Mouse (Mus musculus) skeletal muscle tissue, adult 2 months (tissue): ENCODE results near the gene Fbxo47.

Source experiments
- DNase-seq: peaks from one replicate; pipeline ENCODE4 v3.0.0-alpha.2; 2012; ENCODE audit warnings: low read depth, low spot score

The Fbxo47 gene

DNA sequence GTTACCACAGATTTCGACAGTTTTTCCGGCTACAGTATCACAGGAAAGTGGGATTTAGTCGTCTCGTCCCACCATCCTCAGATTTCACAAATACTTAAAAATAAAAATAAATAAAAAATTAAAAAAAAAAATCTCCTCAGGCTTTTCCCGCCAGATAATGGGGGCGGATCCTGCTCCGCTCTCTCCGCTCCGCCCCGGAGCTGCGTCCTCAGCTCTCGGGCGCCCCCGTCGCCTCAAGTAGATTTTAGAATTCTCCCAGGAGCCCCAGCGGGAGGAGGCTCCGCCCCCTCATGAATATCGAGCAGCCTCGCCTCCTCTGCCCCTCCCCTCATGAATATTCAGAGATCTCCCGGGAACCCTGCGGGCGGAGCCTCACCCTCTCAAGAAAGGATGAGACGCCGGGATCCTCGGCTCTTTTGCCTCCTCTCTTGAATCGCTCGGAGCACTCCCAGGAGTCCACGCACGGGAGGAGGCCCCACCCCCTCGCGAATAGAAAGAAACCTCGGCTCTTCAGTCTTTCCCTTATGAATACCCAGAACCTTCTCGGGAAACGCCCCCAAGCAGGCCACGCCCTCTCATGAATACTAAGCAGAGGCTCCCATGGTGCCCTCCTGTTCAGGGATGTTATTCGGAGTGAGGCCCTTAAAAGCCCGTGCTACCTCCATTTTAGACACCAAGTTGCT is at the start of gene Fbxo47:
Fbxo47 (minus strand) TSS at position 237 of the 683 bp plus-strand sequence.
- DNase-seq, result peak; percentile 94

DNA sequence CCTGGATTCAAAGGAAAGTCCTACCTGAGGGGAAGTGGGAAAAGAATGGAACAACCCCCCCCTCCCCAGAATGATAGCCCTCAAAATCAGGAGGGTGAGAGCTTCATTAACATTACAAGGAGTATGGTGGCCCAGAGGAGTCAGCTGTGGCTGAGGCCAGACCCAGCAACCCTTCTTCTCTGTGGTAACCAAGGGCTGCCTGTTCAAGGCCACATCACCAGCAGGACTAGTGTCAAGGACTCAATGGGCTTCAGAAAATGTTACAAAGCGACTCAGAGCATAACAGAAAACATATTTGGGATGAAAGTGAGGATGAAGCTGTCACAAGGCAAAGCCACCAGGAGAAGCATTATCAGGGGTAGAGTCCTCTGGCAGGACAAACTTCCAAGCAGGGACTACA is 49.6 kb upstream of the Fbxo47 start:
- DNase-seq, result no peak

DNA sequence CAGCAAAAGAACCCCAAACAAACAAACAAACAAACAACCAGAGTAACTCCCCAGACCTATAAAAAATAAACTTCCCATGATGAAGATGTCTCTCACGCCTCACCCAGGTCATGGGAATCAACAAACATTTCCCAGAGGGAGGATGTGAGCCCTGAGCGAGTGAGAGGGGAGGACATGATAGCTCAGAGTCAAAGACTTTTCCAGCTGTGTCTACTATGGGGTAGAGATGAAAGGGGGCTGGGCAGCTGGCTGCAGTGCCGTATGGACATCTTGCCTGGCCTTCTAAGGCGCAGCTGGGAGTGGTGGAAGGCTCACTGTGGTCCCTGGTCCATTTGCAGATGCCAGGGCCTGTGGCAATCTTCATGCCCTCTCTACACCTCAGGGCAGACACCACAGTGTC is 45.0 kb upstream of the Fbxo47 start:
- DNase-seq, result peak; percentile 14

DNA sequence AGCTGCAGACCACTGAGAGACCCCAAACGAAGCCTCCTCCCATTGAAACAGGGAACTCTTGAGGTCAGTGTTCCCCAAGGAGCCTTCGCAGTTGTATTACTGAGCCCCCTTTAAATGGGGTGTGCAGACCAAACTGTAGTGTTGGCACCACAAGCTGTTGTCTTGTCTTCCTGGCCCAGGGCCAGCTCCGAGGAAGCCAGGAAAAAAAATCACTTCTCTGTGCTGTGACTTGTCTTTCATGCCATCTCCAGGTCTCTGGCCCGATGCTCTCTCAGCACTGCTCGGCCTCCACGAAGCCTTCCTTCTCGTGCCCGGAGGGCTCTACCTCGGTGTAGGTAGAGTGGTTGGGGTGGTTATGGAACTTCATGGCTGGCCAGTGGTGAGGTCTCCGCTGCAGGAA is 40.3 kb upstream of the Fbxo47 start:
- no peak for DNase-seq

DNA sequence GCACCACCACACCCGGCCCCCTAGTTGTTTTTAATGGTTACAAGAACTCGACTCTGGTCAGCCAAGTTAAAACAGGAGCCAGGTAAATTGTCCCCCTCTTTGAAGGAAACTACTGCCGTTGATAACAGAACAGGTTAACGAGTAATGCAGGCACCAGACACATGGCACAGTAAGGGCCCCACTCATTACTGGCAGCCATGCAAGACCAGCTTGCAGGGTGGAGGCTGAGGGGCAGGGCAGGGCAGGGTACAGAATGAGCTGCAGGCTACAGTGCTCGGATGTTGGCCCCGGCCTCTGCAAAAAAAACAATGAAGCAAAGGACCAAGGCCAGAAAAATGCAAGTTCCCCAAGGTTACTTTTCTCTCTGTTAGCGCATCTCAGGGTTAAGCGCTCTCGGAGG is 39.7 kb upstream of the Fbxo47 start:
- no peak for DNase-seq

DNA sequence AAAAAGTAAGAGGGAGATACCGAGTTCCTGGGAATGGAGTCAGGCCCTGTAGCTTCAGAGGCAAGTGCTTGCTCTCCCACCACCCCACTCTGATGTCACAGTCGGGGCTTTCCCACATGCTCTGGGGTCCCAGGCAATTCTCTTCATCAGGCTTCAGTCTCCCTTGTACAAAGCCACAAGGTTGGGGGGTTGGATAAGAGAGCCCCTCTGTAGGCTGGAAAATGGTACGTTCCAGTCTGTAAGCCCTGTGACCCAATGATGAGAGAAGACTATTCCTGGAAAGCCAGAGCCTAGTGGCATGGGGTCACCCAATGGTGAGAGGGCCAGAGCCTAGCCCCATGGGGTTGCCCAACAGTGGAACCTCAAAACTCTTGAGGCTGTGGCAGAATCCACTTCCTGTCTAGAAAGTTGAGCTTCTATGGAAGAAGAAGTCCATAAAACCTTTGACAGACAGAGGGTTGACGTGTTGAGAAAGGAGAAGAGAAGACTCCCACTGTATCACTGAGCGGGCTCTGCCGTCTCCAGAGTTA is 32.1 kb upstream of the Fbxo47 start:
- no peak for DNase-seq

DNA sequence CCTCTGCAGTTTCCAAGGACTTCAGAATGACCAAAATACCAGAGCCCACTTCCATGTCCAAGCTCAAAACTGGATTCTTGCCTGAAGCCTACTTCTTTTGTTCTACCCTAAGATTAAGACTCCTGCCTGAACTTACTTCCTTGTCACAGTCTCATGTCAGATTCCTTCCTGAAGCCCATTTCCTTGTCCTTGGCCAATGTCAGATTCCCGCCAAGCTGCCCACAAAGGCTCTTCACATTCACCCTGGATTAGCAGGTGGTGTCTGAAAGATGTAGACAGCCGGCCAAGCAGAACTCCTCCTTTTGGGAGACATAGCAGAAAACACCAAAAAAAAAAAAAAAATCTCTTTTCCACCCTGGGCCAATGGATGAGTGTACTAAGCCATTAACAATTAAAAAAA is 31.5 kb upstream of the Fbxo47 start:
- no peak for DNase-seq

DNA sequence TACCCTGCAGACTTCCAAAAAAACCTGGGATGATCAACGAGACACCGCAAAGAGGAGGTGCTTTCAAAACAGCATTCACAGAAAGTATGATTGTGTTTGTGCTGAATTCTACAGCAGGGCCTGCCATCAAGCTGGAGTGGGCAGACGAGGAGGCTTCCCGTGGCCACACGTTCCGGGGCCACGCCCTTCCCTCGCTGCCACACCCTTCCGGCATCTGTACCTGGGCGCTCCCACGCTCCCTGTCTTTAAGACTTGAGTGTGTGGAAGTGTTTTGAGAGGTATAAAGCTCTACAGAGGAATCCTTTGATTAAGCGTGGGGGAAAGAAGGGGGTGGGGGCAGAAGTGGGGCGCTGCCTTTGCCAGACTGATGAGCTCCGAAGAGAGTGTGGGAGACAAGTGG is 29.2 kb upstream of the Fbxo47 start:
- no peak for DNase-seq

DNA sequence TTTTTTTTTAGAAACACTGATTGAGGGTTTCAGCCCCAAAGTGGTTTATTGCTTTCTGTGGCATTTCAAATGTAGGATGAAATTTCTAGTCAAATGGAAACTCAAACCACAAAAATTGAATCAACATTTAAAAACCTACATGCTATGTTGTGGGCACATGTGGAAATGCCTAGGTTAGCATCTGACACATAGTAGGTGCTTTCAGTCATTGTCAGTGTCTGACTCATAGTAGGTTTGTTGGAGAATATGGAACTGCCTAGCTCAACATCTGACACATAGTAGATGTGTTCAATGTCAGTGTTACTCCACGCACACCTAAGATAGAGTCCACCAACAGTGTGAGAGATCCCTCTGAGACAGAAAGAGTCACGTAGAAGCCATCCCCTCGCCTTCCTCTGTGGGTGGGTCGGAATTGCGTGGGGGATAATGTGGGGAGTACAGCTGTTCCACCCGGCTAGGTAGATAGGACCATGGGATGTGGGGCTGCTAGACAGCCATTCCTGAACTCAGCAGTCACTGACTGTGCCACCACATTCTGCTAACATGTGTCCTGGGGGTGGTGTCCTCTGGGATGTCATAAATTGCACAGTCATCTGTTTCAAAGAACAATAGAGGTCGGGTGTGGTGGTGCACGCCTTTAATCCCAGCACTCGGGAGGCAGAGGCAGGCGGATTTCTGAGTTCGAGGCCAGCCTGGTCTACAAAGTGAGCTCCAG is 24.8 kb upstream of the Fbxo47 start:
- DNase-seq, result no peak

DNA sequence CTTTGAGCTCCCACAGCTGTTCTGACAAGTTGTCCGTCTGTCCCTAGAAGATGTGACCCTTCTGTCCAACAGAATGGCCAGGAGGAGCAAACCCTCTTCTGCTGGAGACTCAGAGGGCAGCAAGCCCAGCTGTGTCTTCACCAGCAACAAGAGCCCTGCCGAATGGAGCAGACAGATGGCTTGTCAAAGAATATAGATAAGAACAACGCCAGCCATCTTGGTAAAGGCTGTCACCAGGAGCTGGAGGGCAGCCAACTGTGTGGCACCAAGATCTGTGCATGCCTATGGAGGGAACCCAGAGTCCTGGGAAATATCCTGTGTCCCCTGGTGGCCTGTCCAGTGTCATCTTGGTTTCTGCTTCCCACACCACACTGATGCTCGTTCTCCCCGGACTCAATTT is 24.0 kb upstream of the Fbxo47 start:
- no peak for DNase-seq

DNA sequence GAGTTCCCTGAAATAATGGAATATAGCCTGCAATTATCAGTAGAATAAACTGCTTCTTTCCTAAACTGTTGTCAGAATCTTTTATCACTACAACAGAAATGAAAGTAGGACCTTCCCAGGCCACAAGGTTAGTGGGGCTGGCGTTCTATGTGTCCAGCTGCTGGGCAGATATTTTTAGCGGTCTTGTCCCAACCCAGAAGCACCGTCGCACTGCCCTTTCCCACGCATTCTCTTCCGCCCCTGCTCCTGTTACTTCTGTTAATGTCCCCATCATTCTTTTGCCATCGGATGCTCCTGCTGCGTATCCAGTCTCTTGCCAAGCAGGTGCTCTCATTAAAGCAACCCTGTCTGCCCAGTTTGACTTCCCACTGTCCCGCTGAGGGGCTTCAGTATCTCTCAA is 23.0 kb upstream of the Fbxo47 start:
- DNase-seq, result no peak

DNA sequence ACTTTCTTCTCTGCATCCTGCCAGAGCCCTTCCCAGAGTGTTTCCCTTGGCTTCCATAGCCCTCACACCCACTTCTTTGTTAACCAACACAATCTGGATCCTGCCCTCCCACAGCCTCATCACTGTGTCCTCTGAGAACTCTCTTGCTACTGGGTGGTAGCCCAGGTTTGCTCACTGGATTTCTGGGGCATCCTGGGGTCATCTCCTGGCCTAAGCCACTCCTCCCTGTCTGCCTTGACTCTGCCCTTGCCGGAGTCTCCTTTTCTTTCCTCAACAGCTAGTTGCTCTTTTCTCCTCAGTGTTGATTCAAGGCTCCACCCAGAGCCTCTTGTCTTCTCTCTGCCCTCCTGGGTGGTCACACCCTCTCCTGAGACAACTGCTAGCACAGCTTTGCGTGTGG is 22.0 kb upstream of the Fbxo47 start:
- DNase-seq, result no peak

DNA sequence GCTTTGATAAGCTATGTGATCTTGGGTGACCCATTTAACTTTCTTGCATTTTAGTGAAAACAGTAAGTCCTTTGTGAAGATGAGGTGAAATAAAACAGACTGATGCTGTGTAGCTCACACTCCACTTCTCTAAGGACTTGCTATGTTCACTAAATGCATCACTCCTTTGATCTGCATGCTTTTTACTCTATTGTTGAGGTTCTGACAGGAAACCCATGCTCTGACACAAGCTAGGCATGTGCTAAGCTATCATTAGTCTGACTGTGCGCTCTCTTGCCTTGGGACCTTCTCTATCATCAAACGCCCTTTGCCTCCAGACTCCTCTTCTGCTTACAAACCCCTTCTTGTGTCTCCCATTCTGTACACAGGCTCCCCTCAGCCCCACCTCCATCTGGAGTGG is 21.6 kb upstream of the Fbxo47 start:
- DNase-seq, result no peak

DNA sequence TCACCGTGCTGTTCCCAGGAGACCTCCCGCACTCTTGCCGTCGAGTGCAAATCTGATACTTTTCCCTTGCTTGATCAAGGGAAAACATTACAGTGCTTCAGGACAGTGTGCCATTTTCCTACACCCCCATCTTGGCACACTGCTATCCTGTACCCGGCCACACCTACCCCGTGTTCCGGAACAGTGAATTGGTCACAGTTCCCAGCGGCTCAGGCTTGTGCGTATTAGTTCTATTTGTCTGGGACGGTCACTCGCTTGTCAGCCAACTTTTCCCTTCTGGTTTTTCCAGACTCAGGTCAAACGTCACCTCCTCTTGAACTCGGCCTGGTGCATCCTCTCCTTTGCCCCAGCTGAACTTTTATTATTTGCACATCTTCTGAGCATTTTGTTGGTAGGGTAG is 20.8 kb upstream of the Fbxo47 start:
- peak; percentile 22 for DNase-seq

DNA sequence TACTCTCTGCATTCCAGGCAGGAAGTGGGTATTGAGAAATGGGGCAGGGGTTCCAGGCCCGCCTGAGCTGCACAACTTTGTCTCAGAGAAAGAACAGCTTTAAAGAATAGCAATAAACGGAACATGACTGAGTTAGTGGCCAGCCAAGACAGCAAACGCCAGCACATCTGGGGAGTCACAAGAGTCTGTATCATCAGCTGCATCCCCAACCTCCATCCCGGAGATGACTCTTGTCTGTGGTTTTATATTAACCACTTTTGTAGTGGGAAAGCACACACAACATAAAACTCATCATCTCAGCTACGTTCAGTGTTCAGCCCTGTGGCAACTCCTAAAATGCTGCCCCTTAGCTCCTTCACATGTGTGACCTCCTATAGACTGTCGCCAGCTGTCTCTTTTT is 17.9 kb upstream of the Fbxo47 start:
- DNase-seq, result no peak

DNA sequence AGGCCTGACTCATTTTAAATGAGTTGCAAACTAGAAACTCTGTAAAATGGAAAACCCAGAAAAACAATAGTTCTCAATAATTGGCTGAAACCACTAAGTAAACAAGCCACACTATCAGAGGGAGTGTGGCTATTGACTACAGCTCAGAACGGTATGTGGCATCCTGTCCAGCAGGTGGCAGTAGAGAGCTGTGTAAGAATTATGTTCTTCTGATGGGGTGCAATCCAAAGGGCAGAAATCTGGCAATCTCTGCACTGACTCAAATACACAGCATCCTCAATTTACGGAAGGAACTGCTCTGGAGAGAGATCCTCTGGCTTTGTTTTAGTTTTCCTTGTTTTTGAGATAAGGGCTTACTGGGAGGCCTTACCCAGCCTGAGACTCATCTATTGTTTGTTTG is 15.9 kb upstream of the Fbxo47 start:
- peak; percentile 88 for DNase-seq

DNA sequence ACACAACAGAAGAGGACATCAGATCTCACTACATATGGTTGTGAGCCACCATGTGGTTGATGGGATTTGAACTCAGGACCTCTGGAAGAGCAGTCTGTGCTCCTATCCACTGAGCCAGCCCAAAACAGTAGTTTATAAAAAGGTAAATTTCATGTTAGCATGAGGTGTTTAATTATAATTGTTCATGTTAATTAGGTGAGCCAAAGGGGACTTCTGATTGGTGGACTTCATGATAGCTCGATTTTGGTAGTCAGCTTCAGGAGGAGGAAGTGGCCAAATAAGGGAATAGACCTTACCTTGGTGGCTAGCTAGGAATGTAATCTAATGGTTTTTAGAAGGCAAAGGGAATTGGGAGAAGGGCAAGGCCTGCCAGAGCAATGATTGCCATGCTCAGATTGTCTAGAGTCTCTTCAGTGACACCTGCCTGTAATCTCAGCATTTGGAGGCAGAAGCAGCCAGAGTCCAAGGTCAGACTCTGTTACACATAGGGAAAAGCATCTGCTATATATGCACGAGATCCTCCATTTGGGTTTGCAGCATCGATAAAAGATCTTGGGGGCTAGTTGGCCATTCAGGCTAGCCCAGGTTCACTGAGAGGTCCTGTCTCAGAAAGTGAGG is 13.7 kb upstream of the Fbxo47 start:
- DNase-seq, result no peak

DNA sequence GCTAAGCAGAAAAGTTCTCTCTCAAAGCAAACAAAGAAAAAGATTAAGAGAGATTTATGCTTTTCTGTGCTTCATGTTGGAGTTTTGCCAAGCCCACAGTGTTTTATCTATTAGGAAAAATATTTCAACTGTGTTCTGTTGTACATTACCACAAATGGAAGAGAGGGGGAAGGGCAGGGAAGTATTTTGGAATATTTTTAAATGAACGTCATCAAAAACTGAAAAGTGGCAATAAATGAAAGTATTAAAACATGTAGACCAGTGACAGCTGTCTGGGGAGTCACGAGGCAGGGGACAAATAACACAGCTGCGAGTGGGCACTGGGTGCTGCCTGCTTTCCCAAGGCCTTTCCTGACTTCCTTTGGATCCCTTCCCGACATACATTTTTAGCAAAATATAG is 12.7 kb upstream of the Fbxo47 start:
- no peak for DNase-seq

DNA sequence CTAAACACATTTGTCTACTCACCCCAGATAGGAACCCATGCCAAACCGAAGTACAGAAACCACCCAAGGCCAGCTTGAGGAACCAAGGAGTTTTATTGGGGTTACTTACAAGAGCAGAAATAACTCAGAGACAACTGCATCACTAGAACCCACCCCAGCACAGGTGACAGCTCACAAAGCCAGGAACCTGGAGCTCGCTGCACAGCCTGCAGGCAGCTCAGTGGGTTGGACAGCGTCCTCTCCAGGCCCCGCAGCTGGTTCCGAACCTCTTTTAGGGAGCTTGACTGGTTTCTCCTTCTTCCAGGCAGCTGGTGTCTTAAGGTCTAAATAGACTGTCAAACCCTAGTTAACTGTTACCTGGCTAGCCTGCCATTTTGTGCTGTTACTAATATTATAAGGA is 7.9 kb upstream of the Fbxo47 start:
- DNase-seq, result no peak

DNA sequence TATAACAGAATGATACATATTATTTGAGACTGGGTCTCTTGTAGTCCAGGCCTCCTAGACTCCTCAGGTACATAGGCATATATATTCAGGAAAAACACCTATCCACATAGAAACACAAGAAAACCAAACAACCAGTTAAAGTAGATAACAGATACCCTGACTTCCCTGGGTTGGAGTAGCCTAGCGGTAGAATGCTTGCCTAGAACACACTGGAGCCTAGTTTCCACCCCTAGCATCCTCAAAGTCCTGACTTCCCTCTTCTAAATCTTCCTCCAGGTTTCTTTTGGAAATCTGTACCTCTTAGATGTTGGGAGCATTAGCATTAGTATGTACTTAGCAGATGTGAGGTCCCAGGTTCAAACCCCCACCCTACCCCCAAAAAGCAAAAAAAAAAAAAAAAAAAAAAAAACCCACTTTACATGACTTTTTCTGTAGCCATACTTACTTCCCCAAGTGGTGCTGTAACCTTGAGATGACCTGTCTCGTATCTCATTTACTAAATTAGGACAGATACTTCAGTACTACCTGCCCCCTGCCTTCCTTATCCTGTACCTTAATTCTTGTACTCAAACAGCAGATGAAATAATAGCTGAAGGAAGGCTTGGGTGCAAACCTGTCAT is 1.5 kb upstream of the Fbxo47 start:
- no peak for DNase-seq

DNA sequence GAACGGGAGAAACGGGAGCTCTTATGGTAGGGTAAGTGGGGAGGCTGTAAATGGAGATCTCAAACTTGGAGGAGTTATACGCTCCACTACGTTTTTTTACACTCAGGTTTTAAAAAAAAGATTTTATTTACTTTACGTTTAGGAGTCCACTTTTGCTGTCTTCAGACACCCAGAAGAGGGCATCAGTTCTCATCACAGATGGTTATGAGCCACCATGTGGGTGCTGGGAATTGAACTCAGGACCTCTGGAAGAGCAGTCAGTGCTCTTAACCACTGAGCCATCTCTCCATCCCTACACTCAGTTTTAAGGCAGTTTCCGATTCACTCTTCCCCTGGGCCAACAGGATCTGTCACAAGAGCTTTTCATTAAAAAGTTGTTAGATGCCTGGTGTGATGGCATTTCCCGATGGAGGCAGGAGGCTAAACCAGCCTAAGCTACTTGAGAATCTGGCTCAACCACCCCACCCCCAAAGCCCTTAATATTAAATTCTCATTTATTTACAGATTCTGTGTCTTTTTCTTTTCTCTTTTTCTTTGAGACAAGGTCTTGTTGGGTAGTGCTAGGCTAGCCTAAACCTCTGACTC is 739 bp upstream of the Fbxo47 start:
- DNase-seq, result no peak

DNA sequence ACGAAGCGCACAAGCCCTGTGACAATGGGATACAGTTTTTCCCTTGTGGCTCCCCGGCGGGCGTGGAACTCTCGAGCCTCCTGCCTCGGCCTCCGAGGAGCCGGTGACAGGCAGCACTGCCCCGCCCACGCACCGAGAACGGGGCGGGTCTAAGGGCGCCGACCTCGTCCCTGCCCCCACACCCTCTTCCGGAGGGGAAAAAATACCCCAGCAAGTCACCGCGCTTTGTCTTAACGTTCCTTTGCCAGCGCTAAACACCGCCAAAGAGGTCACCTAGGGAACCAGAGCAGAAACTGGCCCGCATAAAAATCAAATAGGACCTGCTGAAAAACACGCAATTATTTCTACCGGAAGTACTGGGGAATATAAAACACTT is 424 bp downstream of the Fbxo47 start:
- peak; percentile 39 for DNase-seq
